Mouse (Mus musculus) liver, postnatal 0 days (tissue): Measurements from ENCODE around the gene Gfpt2.

Experiments
- CTCF ChIP-seq: sonication (generic); IDR thresholded peaks from 2 replicates; pipeline ENCODE4 v1.5.1; 2016; ENCODE audit warnings: antibody characterized with exemption, low read depth
- EP300 ChIP-seq: IDR thresholded peaks from 2 replicates; pipeline ENCODE4 v1.6.1; 2016; ENCODE audit warnings: antibody characterized with exemption, low read depth, mild to moderate bottlenecking

GRCm38 (mm10) chr11:49761130-49761529 lies 32.8 kb upstream of the Gfpt2 start:
- no peak for TF ChIP-seq EP300
- no peak for TF ChIP-seq CTCF
